Mouse (Mus musculus) kidney, adult 2 months (tissue): ENCODE measurements around the gene Slc11a1. TPM values are rescaled to one million over a fixed set of nuclear protein-coding genes. Genes with fewer than 3 reads are reported as not detected.
A peak's percentile ranks its signal among the peaks of the same experiment; 100 is the strongest.

Source experiments
- DNase-seq: peaks from one replicate; pipeline ENCODE4 v3.0.0; 2021
- H3K27ac ChIP-seq: fragments of 200-500 bp; 2 replicates; pipeline ENCODE4 v1.5.1; 2012; ENCODE audit warnings: low read depth, low read length, control low read depth, inconsistent platforms; ENCODE audit not compliant: insufficient read depth
- H3K27me3 ChIP-seq: fragments of 200-500 bp; replicated peaks from 2 replicates; pipeline ENCODE4 v1.6.1; 2012; ENCODE audit warnings: mild to moderate bottlenecking, moderate library complexity, low read length, inconsistent platforms; ENCODE audit not compliant: control insufficient read depth, insufficient read depth
- H3K36me3 ChIP-seq: fragments of 200-500 bp; 2 replicates; pipeline ENCODE4 v1.6.1; 2012; ENCODE audit warnings: mild to moderate bottlenecking, moderate library complexity, low read length, inconsistent platforms; ENCODE audit not compliant: control insufficient read depth, insufficient read depth
- H3K4me1 ChIP-seq: fragments of 200-500 bp; 2 replicates; pipeline ENCODE4 v1.6.1; 2011; ENCODE audit warnings: low read length; ENCODE audit not compliant: control insufficient read depth, insufficient read depth
- H3K4me3 ChIP-seq: fragments of 200-500 bp; 2 replicates; pipeline ENCODE4 v1.5.1; 2011; ENCODE audit warnings: mild to moderate bottlenecking, low read depth, low read length, control low read depth; ENCODE audit not compliant: insufficient read depth
- CTCF ChIP-seq: fragments of 200-500 bp; conservative IDR thresholded peaks from 2 replicates; pipeline ENCODE4 v1.5.1; 2011; ENCODE audit warnings: low read depth, mild to moderate bottlenecking, control low read depth, low read length, moderate library complexity, mixed read lengths; ENCODE audit not compliant: insufficient read depth, insufficient read length
- POLR2A ChIP-seq: fragments of 200-500 bp; IDR thresholded peaks from one replicate; pipeline ENCODE4 v1.6.1; 2011; ENCODE audit warnings: low read depth, low read length, control low read depth
- WGBS: fragments of 180-500 bp; shearing (Covaris S2); methylation state at CpG from one replicate; pipeline ENCODE4 v1.1.7; 2018; 5-methylcytosine and 5-hydroxymethylcytosine counted together
- polyA plus RNA-seq: library from polyadenylated mRNA; depleted of rRNA; stranded (reverse); fragments of >200 nt; gene quantifications from 2 replicates; pipeline ENCODE4 v1.2.3, GENCODE M21; 2012

Gene Slc11a1
- polyA plus RNA-seq, 1 experiment, result 13.4 TPM

DNA sequence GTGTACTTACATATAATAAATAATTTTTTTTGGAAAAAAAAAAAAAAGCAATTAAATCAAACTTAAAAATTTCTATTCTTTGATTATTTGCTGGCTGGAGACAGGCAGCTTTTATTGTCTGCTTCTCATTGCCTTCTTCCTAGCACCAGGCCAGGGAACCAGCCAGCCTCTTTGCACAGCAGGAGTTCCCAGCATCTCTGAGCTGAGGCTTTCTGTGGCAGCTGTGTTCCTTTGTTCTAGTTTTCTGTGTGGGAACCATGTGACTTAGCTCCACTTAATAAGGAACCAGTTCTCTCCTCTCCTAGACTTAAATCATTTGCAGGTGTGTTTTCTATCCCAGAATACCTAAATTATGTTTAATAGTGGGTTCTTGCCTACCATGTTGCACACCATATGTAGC lies 17.5 kb upstream of the Slc11a1 start:
- H3K4me1 ChIP-seq, result no peaks in the 10 kb centered on the region
- DNase-seq, result no peak
- no peaks in the 10 kb centered on the region for H3K27me3 ChIP-seq
- H3K4me3 ChIP-seq, result no peak overlapping the region
- TF ChIP-seq POLR2A (no peak), CTCF (no peak)
- no peaks in the 10 kb centered on the region for H3K36me3 ChIP-seq
- no peak overlapping the region for H3K27ac ChIP-seq

DNA sequence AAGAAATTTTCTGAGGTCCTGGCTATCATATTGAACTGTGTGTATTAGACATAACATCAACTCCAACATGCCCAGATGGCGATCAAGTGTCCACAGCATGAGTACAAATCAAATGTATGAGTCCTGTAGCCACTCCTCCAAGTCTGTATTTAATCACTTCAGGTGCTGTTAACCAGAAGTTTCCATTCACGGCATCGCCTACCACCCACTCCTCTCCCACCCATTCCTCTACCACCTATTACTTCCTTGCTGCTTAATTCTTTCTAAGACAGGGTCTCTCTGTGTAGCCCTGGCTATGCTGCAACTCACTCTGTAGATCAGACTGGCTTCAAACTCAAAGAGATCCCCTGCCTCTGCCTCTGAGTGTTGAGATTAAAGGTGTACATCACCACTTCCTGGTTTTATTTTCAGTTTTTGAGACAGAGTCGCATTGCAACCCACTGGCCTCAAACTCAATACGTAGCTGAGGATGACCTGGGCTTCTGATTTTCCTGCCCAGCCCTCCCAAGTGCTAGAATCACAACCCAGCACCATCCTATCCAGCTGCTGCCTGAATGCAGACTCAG lies 15.0 kb upstream of the Slc11a1 start:
- H3K4me1 ChIP-seq, result no peaks in the 10 kb centered on the region
- no peak for TF ChIP-seq POLR2A
- no peak for TF ChIP-seq CTCF
- WGBS, result 85% methylated on average over 5 of the region's 5 CpGs
- no peaks in the 10 kb centered on the region for H3K27me3 ChIP-seq
- DNase-seq, result no peak
- H3K4me3 ChIP-seq, result no peak overlapping the region
- no peaks in the 10 kb centered on the region for H3K36me3 ChIP-seq
- no peak overlapping the region for H3K27ac ChIP-seq

GRCm38 (mm10) chr1:74361812-74362211 lies 13.2 kb upstream of the Slc11a1 start, which contains the start of gene Catip:
Gene Catip (plus strand): TSS chr1:74362108.
- WGBS, result 3% methylated on average over 2 of the region's 2 CpGs
- Histone ChIP-seq H3K4me1 (no peaks in the 10 kb centered on the region), H3K27me3 (no peaks in the 10 kb centered on the region), H3K36me3 (no peaks in the 10 kb centered on the region), H3K4me3 (no peak within 1 kb of the TSS), H3K27ac (no peak within 1 kb of the TSS)
- TF ChIP-seq CTCF (peak; percentile 82), POLR2A (no peak)
- peak; percentile 86 for DNase-seq

DNA sequence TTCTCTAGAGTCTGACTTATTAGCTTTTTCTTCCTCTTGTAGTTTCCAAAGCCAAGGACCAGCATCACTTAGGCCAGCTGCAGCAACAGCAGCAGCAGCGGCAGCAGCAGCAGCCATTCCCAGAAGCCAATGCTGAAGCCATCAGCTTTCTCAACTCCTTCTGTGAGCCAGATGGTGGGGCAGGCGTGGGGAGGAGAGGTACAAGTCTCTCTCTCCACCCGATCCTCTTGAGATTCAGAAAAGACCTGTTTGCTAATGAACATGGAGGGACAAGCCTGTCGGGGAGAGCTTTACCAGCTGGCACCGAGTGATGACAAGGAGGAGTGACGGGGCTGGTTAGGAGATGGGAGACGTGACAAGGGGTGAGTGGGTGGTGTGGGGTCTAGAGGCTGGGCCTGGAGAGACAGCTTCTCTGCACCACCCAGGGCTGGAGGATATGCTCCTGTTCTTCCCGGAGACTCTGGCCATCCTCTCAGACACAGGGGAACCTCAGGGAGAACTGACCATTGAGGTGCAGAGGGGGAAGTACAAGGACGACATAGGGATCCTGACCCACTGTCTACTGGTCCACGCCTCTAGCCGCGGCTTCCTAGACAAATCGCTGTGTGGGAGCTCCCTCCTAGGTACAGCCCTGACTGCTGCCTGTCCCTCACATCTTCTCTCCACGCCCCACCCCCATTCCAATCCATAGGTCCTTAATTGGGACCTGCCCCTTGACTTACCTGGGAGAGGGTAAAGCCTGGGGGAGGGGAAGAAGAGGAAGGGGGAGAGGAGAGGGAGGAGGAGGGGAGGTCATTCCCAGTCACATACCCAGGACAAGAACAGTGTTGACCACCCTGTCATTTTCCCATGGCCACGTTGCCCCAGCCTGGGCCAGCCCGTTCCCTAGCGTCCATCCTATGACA lies 12.4 kb upstream of the Slc11a1 start:
- H3K36me3 ChIP-seq, result no peaks in the 10 kb centered on the region
- H3K27ac ChIP-seq, result no peak overlapping the region
- no peaks in the 10 kb centered on the region for H3K4me1 ChIP-seq
- no peak overlapping the region for H3K4me3 ChIP-seq
- WGBS, result 67% methylated on average over 17 of the region's 17 CpGs
- no peak for DNase-seq
- no peak for TF ChIP-seq POLR2A
- TF ChIP-seq CTCF, result no peak
- no peaks in the 10 kb centered on the region for H3K27me3 ChIP-seq

- DNase-seq, result no peak
- TF ChIP-seq POLR2A (no peak), CTCF (no peak)
- no peak overlapping the region for H3K4me3 ChIP-seq
- H3K36me3 ChIP-seq, result no peaks in the 10 kb centered on the region
- WGBS, result 58% methylated on average over 5 of the region's 5 CpGs
- no peaks in the 10 kb centered on the region for H3K27me3 ChIP-seq
- H3K4me1 ChIP-seq, result no peaks in the 10 kb centered on the region
- H3K27ac ChIP-seq, result no peak overlapping the region
Observed at GRCm38 (mm10) chr1:74363437-74363836, 11.6 kb upstream of the Slc11a1 start.

GRCm38 (mm10) chr1:74364270-74364669 lies 10.7 kb upstream of the Slc11a1 start:
- WGBS, result 63% methylated on average over 8 of the region's 8 CpGs
- Histone ChIP-seq H3K4me1 (no peaks in the 10 kb centered on the region), H3K36me3 (no peaks in the 10 kb centered on the region), H3K4me3 (no peak overlapping the region), H3K27ac (no peak overlapping the region), H3K27me3 (no peaks in the 10 kb centered on the region)
- TF ChIP-seq CTCF (no peak), POLR2A (no peak)
- DNase-seq, result no peak

DNA sequence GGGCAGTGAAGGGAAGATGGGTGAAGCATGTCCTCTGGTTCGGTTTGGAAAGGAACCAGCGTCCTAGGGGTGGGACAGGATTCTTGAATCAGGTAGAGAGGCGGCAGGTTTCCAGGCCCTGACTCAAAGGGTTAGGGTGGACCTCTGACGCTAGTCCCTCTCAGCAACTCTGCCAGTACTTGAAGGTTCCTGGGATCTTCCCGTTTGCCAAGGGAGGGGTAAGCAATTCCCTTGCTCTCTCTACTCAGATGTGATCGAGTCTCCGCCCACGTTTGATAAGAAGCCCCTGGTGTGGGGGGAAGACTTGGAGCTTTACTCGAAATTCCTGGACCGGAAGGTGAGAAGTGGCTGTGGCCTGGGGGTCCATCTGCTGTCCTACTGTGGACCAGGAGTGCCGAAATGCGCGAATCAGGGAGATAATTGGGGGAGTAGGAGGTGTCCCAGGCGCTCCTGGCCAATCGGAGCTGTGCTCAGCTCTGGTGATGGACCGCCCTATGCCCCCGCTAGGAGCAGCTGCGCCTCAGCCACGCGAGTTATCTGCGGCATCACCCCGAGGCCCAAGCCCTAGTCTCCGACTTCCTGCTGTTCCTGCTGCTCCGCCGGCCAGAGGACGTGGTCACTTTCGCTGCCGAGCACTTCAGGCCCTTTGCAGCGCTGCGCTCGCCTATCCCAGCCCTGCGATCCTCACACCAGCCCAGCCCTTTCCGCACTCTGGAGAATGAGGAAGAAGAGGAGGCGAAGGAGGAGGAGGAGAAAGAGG lies 6.9 kb upstream of the Slc11a1 start:
- WGBS, result 22% methylated on average over 34 of the region's 34 CpGs
- peak; percentile 55 for DNase-seq
- H3K27ac ChIP-seq, result no peak overlapping the region

More for the DNA sequence above, 6.9 kb upstream of the Slc11a1 start:
- H3K27me3 ChIP-seq, result no peaks in the 10 kb centered on the region
- TF ChIP-seq POLR2A (no peak), CTCF (no peak)
- H3K4me1 ChIP-seq, result no peaks in the 10 kb centered on the region
- H3K36me3 ChIP-seq, result no peaks in the 10 kb centered on the region
- H3K4me3 ChIP-seq, result peak overlapping the region; percentile 14; the same call in 1 of the 2 replicates
